Mouse (Mus musculus) ZHBTc4 (cell line): ENCODE data around the gene Fcho2.

Source experiments
- DNase-seq: peaks from one replicate; pipeline ENCODE4 v3.0.0-alpha.2; 2011; ENCODE audit warnings: low read depth, low spot score

The Fcho2 gene

DNA sequence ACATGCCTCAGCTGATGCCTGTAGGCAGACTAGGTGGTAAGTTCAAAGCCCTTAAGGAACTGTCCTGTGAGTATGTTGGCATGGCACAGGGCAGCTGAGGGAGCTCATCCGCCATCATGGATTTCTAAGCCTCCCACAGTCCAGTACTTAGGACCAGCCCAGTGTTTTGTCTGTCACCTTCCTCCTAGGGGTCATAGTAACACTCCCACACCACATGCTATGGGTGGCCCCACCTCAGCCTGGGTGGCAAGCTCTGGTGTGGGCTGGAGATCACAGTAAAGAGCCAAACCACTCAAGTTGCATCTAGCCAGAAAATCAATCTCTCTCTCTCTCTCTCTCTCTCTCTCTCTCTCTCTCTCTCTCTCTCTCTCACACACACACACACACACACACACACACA, 136.0 kb downstream of the Fcho2 start:
- peak; percentile 21 for DNase-seq

DNA sequence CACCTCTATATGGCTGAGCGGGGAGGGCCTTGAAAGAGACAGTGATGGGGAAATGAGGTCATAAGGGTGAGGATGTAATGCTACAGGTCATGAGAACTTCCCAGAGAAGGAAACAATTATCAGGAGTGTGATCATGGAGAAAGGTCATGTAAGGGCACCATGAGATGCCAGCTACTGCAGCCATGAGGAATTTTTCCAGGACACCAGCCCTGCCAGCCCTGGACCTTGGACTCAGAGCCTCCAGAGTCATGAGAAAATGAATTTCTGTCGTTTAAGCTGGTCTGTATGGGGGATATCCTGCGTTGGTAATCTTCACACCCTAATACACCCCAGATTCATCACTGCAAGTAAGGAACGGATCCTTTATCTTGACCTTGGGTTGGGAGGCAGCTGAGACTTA, 141.3 kb downstream of the Fcho2 start:
- no peak for DNase-seq
